Mouse (Mus musculus): ENCODE data around the gene Mmp8. TPM values are rescaled to one million over a fixed set of nuclear protein-coding genes. Genes with fewer than 3 reads are reported as not detected.

Gene Mmp8
- 0.19 and 0.53 TPM in 2 replicates for polyA plus RNA-seq (2015; fragmentation: Nextera tagmentation; extraction: Ambion mirVana)

DNA sequence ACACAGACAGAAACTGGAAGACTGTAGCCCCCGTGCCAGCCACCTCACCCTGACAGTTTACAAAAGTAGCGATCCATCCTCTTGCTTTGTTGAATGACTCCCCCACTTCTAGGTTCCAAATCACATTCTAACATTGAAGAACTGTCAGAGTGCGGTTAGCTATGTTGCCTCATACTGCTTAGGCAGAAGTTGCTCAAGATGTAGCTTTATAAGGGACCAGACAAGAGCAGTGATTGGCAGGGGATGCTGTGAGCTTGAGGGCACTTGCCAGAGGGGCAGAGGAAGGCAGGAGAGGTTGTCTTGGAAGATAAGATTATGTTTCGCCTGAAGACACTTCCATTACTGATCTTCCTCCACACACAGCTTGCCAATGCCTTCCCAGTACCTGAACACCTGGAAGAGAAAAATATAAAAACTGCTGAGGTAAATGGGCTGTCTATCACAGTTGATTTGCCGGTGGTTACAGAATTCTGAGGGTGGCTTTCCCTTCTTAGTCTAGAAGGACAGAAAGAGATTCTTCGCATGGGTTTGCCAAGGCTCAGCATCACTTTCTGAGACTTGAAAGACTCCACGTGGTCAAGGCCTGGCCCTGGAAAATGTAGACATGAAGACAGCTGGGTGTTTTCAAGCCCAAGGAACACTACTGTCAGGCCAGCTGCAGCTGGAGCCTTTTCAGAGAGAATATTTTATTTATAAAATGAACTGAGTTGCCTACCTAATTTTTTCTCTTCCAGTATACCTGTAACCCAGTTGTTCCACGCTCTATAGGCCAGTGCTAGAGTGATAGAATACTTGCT, at the start of gene Mmp8:
Mmp8 (plus strand) TSS at position 236 of the 797 bp plus-strand sequence.
- 87% methylated on average over 8 of the region's 8 CpGs for WGBS
- ATAC-seq (ENCODE audit: low read depth) = no peak
- Histone ChIP-seq H3K9ac (no peak within 1 kb of the TSS), H3K4me1 (replicated peaks) (no peaks in the 10 kb centered on the region), H3K27me3 (no peaks in the 10 kb centered on the region), H3K4me2 (no peak within 1 kb of the TSS), H3K27ac (replicated peaks) (no peak within 1 kb of the TSS), H3K9me3 (no peaks in the 10 kb centered on the region), H3K36me3 (no peaks in the 10 kb centered on the region), H3K4me3 (no peak within 1 kb of the TSS)

- Histone ChIP-seq H3K4me1 (replicated peaks) (no peaks in the 10 kb centered on the region), H3K4me2 (no peak overlapping the region), H3K9me3 (no peaks in the 10 kb centered on the region), H3K9ac (no peak overlapping the region), H3K36me3 (no peaks in the 10 kb centered on the region), H3K27ac (replicated peaks) (no peak overlapping the region), H3K27me3 (no peaks in the 10 kb centered on the region), H3K4me3 (no peak overlapping the region)
- 89% methylated on average over 10 of the region's 10 CpGs for WGBS
- no peak for ATAC-seq (ENCODE audit: low read depth)
Measured at GRCm38 (mm10) chr9:7509619-7510233, 48.5 kb upstream of the Mmp8 start.

GRCm38 (mm10) chr9:7517944-7518571, 40.2 kb upstream of the Mmp8 start:
- ATAC-seq (ENCODE audit: low read depth) = no peak
- WGBS = 68% methylated on average over 4 of the region's 4 CpGs

DNA sequence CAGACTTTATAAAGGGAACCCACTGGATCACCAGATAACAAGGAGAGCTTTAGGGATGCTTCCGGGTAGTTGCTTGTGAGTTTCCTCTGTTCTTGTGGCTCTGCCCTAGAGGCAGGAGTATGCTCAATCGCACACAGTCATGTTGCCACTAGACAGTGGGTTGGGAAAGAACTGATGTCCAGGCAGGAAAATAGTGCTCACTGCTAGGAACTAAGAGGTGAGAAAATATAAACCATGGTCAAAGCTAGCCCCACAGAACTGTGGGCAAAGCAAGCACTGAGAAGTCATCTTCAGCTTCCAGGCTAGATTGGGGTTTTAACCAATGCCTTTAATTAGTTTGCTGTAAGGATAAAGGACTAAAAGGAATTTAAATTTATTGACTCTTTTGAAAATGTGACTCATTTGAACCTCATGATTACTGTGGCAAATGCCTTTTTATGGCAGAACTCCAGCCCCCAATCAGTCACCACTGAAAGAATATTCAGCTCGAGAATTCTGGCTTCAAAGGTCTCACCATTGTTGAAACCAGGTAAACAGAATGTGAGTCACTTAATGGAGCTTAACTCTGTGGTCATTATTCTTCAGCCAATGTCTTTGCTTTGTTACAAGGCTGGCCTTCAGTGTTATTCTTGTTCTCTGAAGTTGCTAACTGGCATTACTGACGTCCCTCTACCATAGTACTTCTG, 31.9 kb upstream of the Mmp8 start:
- H3K4me1 ChIP-seq (replicated peaks) = no peaks in the 10 kb centered on the region
- ATAC-seq (ENCODE audit: low read depth) = no peak
- no peak overlapping the region for H3K4me3 ChIP-seq
- no peak overlapping the region for H3K4me2 ChIP-seq
- H3K9ac ChIP-seq = no peak overlapping the region
- H3K9me3 ChIP-seq = no peaks in the 10 kb centered on the region
- H3K36me3 ChIP-seq = no peaks in the 10 kb centered on the region
- WGBS = 49% methylated on average over 4 of the region's 4 CpGs
- no peak overlapping the region for H3K27ac ChIP-seq (replicated peaks)
- no peaks in the 10 kb centered on the region for H3K27me3 ChIP-seq

More at GRCm38 (mm10) chr9:7517944-7518571, 40.2 kb upstream of the Mmp8 start:
- H3K9me3 ChIP-seq = no peaks in the 10 kb centered on the region
- no peaks in the 10 kb centered on the region for H3K36me3 ChIP-seq
- H3K4me1 ChIP-seq (replicated peaks) = no peaks in the 10 kb centered on the region
- H3K27me3 ChIP-seq = no peaks in the 10 kb centered on the region
- no peak overlapping the region for H3K4me3 ChIP-seq
- no peak overlapping the region for H3K9ac ChIP-seq
- no peak overlapping the region for H3K4me2 ChIP-seq
- no peak overlapping the region for H3K27ac ChIP-seq (replicated peaks)

DNA sequence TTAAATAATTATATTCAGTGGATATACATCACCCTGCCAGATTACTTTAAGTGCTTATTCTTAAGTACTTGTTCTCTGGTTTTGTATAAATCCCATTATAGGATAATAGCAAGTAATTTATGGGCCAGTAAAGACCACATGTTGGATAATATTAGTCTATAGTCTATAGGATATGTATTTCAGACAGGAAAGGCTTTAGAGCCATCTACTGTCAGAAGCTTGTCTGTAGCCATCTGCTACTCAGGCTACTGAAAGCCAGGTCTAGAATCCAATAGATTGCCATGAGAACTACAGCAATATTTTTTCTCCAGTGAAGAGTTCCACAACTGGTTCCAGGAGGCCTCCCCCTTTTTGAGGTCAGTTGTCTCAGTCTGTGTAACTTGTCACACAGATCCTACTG, 15.5 kb upstream of the Mmp8 start:
- Histone ChIP-seq H3K36me3 (no peaks in the 10 kb centered on the region), H3K4me1 (replicated peaks) (no peaks in the 10 kb centered on the region), H3K9me3 (no peaks in the 10 kb centered on the region)

GRCm38 (mm10) chr9:7544923-7545457, 13.3 kb upstream of the Mmp8 start:
- Histone ChIP-seq H3K9ac (no peak overlapping the region), H3K9me3 (no peaks in the 10 kb centered on the region), H3K36me3 (no peaks in the 10 kb centered on the region), H3K4me3 (no peak overlapping the region), H3K4me1 (replicated peaks) (no peaks in the 10 kb centered on the region), H3K4me2 (no peak overlapping the region), H3K27me3 (no peaks in the 10 kb centered on the region), H3K27ac (replicated peaks) (no peak overlapping the region)
- 76% methylated on average over 1 of the region's 1 CpGs for WGBS
- ATAC-seq (ENCODE audit: low read depth) = no peak

More for the DNA sequence above, 15.5 kb upstream of the Mmp8 start:
- H3K27me3 ChIP-seq = no peaks in the 10 kb centered on the region
- no peak for ATAC-seq (ENCODE audit: low read depth)
- no peak overlapping the region for H3K4me2 ChIP-seq
- H3K9ac ChIP-seq = no peak overlapping the region
- H3K4me3 ChIP-seq = no peak overlapping the region
- H3K27ac ChIP-seq (replicated peaks) = no peak overlapping the region

DNA sequence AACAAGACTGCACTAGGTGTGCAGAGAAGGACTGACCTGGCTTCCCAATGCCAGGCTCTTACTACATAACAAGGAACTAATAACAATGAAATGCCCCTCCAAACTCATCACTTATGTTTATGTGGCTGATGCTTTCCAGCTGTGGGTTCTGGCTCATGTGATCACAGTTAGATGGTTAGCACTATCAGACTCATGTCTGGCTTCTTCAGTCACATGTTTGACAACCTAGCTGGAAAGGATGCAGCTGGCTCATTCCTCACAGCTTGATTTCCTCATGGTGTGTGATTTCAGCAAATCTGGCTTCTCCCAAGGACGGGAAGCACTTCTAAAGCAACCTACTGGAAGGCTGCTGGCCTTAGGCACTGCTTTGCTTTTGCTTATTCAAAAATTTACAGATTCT, 12.8 kb upstream of the Mmp8 start:
- Histone ChIP-seq H3K27ac (replicated peaks) (no peak overlapping the region), H3K4me1 (replicated peaks) (no peaks in the 10 kb centered on the region), H3K4me3 (no peak overlapping the region), H3K9me3 (no peaks in the 10 kb centered on the region), H3K4me2 (no peak overlapping the region), H3K9ac (no peak overlapping the region), H3K27me3 (no peaks in the 10 kb centered on the region), H3K36me3 (no peaks in the 10 kb centered on the region)
- ATAC-seq (ENCODE audit: low read depth) = no peak
- WGBS = 64% methylated on average over 1 of the region's 1 CpGs

DNA sequence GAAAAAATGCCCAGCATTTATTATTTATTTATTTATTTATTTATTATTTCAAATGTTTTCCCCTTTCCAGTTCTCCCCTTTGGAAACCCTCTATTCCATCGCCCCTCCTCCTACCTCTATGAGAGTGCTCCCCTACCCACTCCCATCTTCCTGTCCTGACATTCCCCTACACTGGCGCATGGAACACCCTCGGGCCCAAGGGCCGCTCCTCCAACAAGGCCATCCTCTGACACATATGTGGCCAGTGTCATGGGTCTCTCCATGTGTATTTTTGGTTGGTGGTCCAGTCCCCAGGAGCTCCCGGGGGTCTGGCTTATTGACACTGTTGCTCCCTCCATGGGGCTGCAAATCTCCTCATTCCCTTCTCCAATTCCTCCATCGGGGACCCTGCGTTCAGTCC, 12.3 kb upstream of the Mmp8 start:
- WGBS = 85% methylated on average over 7 of the region's 7 CpGs
- H3K27ac ChIP-seq (replicated peaks) = no peak overlapping the region
- no peaks in the 10 kb centered on the region for H3K27me3 ChIP-seq
- no peak overlapping the region for H3K4me3 ChIP-seq
- no peaks in the 10 kb centered on the region for H3K36me3 ChIP-seq
- H3K9me3 ChIP-seq = no peaks in the 10 kb centered on the region
- no peak overlapping the region for H3K4me2 ChIP-seq
- ATAC-seq (ENCODE audit: low read depth) = no peak
- no peaks in the 10 kb centered on the region for H3K4me1 ChIP-seq (replicated peaks)
- no peak overlapping the region for H3K9ac ChIP-seq

GRCm38 (mm10) chr9:7551943-7552342, 6.3 kb upstream of the Mmp8 start:
- Histone ChIP-seq H3K27me3 (no peaks in the 10 kb centered on the region), H3K9ac (no peak overlapping the region), H3K4me1 (replicated peaks) (no peaks in the 10 kb centered on the region), H3K4me3 (no peak overlapping the region), H3K36me3 (no peaks in the 10 kb centered on the region), H3K27ac (replicated peaks) (no peak overlapping the region), H3K9me3 (no peaks in the 10 kb centered on the region), H3K4me2 (no peak overlapping the region)
- no peak for ATAC-seq (ENCODE audit: low read depth)

GRCm38 (mm10) chr9:7553536-7553935, 4.7 kb upstream of the Mmp8 start:
- WGBS = 80% methylated on average over 3 of the region's 3 CpGs
- H3K9ac ChIP-seq = no peak overlapping the region
- no peak for ATAC-seq (ENCODE audit: low read depth)

GRCm38 (mm10) chr9:7554382-7554781, 3.9 kb upstream of the Mmp8 start:
- Histone ChIP-seq H3K36me3 (no peaks in the 10 kb centered on the region), H3K4me3 (no peak overlapping the region), H3K27ac (replicated peaks) (no peak overlapping the region), H3K9me3 (no peaks in the 10 kb centered on the region), H3K27me3 (no peaks in the 10 kb centered on the region), H3K4me2 (no peak overlapping the region), H3K4me1 (replicated peaks) (no peaks in the 10 kb centered on the region), H3K9ac (no peak overlapping the region)
- no peak for ATAC-seq (ENCODE audit: low read depth)
- WGBS = 36% methylated on average over 3 of the region's 3 CpGs

More at GRCm38 (mm10) chr9:7553536-7553935, 4.7 kb upstream of the Mmp8 start:
- no peaks in the 10 kb centered on the region for H3K4me1 ChIP-seq (replicated peaks)
- no peaks in the 10 kb centered on the region for H3K27me3 ChIP-seq
- no peaks in the 10 kb centered on the region for H3K9me3 ChIP-seq
- H3K4me3 ChIP-seq = no peak overlapping the region
- H3K27ac ChIP-seq (replicated peaks) = no peak overlapping the region
- no peak overlapping the region for H3K4me2 ChIP-seq
- no peaks in the 10 kb centered on the region for H3K36me3 ChIP-seq

- whole genome bisulfite sequencing = 80% methylated on average over 4 of the region's 4 CpGs
- Histone ChIP-seq H3K4me3 (no peak overlapping the region), H3K4me1 (replicated peaks) (no peaks in the 10 kb centered on the region), H3K36me3 (no peaks in the 10 kb centered on the region), H3K9me3 (no peaks in the 10 kb centered on the region), H3K27me3 (no peaks in the 10 kb centered on the region), H3K4me2 (no peak overlapping the region), H3K27ac (replicated peaks) (no peak overlapping the region), H3K9ac (no peak overlapping the region)
- ATAC-seq (ENCODE audit: low read depth) = no peak
Measured at GRCm38 (mm10) chr9:7560026-7560425, 1.8 kb downstream of the Mmp8 start.

Measured in neural tube, embryonic 13.5 days (tissue).